Mouse (Mus musculus): ENCODE data around the gene Cacng8. TPM values are rescaled to one million over a fixed set of nuclear protein-coding genes. Genes with fewer than 3 reads are reported as not detected.

The Cacng8 gene
- polyA plus RNA-seq, 1 experiment from 2014 or later, result 0.67 TPM

DNA sequence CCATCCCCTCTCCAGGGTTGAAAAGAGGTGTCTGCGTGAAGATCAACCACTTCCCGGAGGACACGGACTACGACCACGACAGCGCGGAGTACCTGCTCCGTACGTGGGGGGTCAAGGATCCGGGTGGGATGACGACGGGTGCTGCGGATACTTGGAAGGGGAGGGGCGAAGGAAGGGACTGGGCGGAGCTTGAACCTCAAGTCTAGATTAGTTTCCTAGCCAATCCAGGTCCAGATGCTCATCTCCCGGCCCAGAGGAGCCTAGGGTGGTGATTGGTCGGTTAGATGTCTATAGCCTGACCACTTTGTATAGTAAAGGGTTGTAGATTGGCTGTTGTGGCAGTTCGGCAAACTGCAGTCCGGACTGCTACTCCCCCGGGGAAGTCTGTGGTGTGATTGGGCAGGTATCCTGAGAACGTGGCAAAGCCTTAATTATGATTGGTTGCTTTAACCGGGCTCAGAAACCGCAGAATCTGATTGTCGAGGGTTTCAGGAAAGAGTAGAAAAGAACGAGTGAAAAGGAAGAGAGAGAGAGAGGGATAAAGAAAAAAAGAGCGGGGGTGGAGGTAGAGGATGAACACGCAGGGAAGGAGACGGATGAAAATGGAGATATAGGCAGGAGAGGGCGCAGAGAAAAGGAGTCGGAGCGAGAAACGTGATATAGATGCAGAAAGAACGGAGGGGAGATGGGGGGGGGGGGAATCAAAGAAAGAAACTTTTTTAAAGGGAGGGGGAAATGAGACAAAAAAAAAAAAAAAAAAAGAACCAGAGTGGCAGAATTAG is 20.9 kb downstream of the Cacng8 start:
- TF ChIP-seq CTCF (IDR thresholded peaks at IDR 0.05; ENCODE audit: low read depth), result no peak
- H3K4me3 ChIP-seq (replicated peaks; ENCODE audit: low read depth, low read length), result peak overlapping the region; percentile 26
- peak; percentile 83 for DNase-seq (ENCODE audit: low spot score)
- H3K27ac ChIP-seq, result no peak overlapping the region
- peak; percentile 80 for ATAC-seq (replicated peaks; ENCODE audit: low FRiP score, low read depth)
- no peaks in the 10 kb centered on the region for H3K9me3 ChIP-seq (replicated peaks; ENCODE audit: low read length)
- H3K4me1 ChIP-seq (replicated peaks; ENCODE audit: insufficient read depth, low read length), result 0 out of 2 replicates have a peak, but pooled peaks cover 6% of the 10 kb centered on the region
- WGBS, result under 1% methylated on average over 33 of the region's 33 CpGs
- H3K9ac ChIP-seq (ENCODE audit: low read depth, low read length), result no peak overlapping the region
- H3K27me3 ChIP-seq (ENCODE audit: insufficient read depth, low read length), result peaks cover 50% of the 10 kb centered on the region
- H3K4me2 ChIP-seq (ENCODE audit: low read length), result peak overlapping the region; percentile 53
- H3K36me3 ChIP-seq (ENCODE audit: insufficient read depth, low read length), result no peaks in the 10 kb centered on the region

DNA sequence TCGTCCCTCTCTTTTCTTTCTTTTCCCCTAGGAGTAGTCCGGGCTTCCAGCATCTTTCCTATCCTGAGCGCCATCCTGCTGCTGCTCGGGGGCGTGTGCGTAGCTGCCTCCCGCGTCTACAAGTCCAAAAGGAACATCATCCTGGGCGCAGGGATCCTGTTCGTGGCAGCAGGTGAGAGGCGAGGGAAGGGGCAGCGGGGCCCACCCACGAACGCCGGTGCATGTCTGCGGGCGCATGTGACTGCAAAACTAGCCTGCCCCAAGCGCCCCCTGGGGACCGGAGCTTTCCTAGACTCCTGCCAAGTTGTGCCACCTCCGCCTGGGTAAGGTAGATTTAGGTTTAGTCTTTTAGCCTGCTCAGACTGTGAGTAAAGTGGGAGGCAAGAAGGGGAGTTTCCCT is 21.6 kb downstream of the Cacng8 start:
- Histone ChIP-seq H3K9me3 (replicated peaks; ENCODE audit: low read length) (no peaks in the 10 kb centered on the region), H3K9ac (ENCODE audit: low read depth, low read length) (0 out of 2 replicates have a peak overlapping the region, but pooled peaks have one; percentile 13), H3K4me1 (replicated peaks; ENCODE audit: insufficient read depth, low read length) (0 out of 2 replicates have a peak, but pooled peaks cover 6% of the 10 kb centered on the region), H3K36me3 (ENCODE audit: insufficient read depth, low read length) (no peaks in the 10 kb centered on the region), H3K4me2 (ENCODE audit: low read length) (peak overlapping the region; percentile 53), H3K27me3 (ENCODE audit: insufficient read depth, low read length) (peaks cover 57% of the 10 kb centered on the region), H3K27ac (no peak overlapping the region), H3K4me3 (replicated peaks; ENCODE audit: low read depth, low read length) (peak overlapping the region; percentile 26)
- no peak for ATAC-seq (replicated peaks; ENCODE audit: low FRiP score, low read depth)
- WGBS, result 1% methylated on average over 19 of the region's 20 CpGs
- peak; percentile 21 for DNase-seq (ENCODE audit: low spot score)
- TF ChIP-seq CTCF (IDR thresholded peaks at IDR 0.05; ENCODE audit: low read depth), result peak; percentile 41

DNA sequence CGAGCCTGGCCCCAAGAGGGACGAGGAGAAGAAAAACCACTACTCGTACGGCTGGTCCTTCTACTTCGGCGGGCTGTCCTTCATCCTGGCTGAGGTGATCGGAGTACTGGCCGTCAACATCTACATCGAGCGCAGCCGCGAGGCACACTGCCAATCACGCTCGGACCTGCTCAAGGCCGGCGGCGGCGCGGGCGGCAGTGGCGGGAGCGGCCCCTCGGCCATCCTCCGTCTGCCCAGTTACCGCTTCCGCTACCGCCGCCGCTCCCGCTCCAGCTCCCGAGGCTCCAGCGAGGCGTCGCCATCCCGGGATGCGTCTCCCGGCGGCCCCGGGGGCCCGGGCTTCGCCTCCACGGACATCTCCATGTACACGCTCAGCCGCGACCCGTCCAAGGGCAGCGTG is 24.4 kb downstream of the Cacng8 start:
- Histone ChIP-seq H3K36me3 (ENCODE audit: insufficient read depth, low read length) (no peaks in the 10 kb centered on the region), H3K4me3 (replicated peaks; ENCODE audit: low read depth, low read length) (peak overlapping the region; percentile 55), H3K27ac (no peak overlapping the region), H3K9ac (ENCODE audit: low read depth, low read length) (peak overlapping the region; percentile 53), H3K9me3 (replicated peaks; ENCODE audit: low read length) (no peaks in the 10 kb centered on the region), H3K4me2 (ENCODE audit: low read length) (peak overlapping the region; percentile 98), H3K4me1 (replicated peaks; ENCODE audit: insufficient read depth, low read length) (0 out of 2 replicates have a peak, but pooled peaks cover 6% of the 10 kb centered on the region), H3K27me3 (ENCODE audit: insufficient read depth, low read length) (peaks cover 55% of the 10 kb centered on the region)
- no peak for TF ChIP-seq CTCF (IDR thresholded peaks at IDR 0.05; ENCODE audit: low read depth)
- WGBS, result under 1% methylated on average over 42 of the region's 47 CpGs
- ATAC-seq (replicated peaks; ENCODE audit: low FRiP score, low read depth) (no peak), DNase-seq (ENCODE audit: low spot score) (peak; percentile 46)

DNA sequence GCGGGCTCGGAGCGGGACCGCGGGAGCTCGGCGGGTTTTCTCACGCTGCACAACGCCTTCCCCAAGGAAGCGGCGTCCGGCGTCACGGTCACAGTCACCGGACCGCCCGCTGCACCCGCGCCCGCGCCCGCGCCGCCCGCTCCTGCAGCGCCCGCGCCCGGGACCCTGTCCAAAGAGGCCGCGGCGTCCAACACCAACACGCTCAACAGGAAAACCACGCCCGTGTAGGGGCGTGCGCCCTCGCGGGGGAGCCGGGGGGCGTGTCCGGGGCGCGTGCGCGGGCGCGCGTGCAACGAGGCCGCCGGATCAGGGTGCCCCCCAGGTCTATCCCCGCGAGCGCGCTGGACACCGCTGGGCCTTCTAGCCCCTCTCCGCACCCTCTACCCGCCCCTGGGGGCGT is 24.9 kb downstream of the Cacng8 start:
- Histone ChIP-seq H3K27ac (no peak overlapping the region), H3K4me2 (ENCODE audit: low read length) (peak overlapping the region; percentile 98), H3K36me3 (ENCODE audit: insufficient read depth, low read length) (no peaks in the 10 kb centered on the region), H3K4me3 (replicated peaks; ENCODE audit: low read depth, low read length) (peak overlapping the region; percentile 55), H3K9me3 (replicated peaks; ENCODE audit: low read length) (no peaks in the 10 kb centered on the region), H3K27me3 (ENCODE audit: insufficient read depth, low read length) (peaks cover 60% of the 10 kb centered on the region), H3K4me1 (replicated peaks; ENCODE audit: insufficient read depth, low read length) (0 out of 2 replicates have a peak, but pooled peaks cover 6% of the 10 kb centered on the region), H3K9ac (ENCODE audit: low read depth, low read length) (peak overlapping the region; percentile 53)
- DNase-seq (ENCODE audit: low spot score) (peak; percentile 32), ATAC-seq (replicated peaks; ENCODE audit: low FRiP score, low read depth) (no peak)
- no peak for TF ChIP-seq CTCF (IDR thresholded peaks at IDR 0.05; ENCODE audit: low read depth)
- 2% methylated on average over 21 of the region's 60 CpGs for WGBS

GRCm38 (mm10) chr7:3419941-3420340 is 29.5 kb downstream of the Cacng8 start:
- H3K9me3 ChIP-seq (replicated peaks; ENCODE audit: low read length), result no peaks in the 10 kb centered on the region
- H3K4me2 ChIP-seq (ENCODE audit: low read length), result no peak overlapping the region
- H3K9ac ChIP-seq (ENCODE audit: low read depth, low read length), result no peak overlapping the region
- WGBS, result 35% methylated on average over 6 of the region's 6 CpGs
- H3K27me3 ChIP-seq (ENCODE audit: insufficient read depth, low read length), result peaks cover 51% of the 10 kb centered on the region
- no peak overlapping the region for H3K27ac ChIP-seq
- H3K4me3 ChIP-seq (replicated peaks; ENCODE audit: low read depth, low read length), result no peak overlapping the region
- no peak for TF ChIP-seq CTCF (IDR thresholded peaks at IDR 0.05; ENCODE audit: low read depth)
- H3K4me1 ChIP-seq (replicated peaks; ENCODE audit: insufficient read depth, low read length), result peaks cover 6% of the 10 kb centered on the region; the same call in 1 of the 2 replicates
- DNase-seq (ENCODE audit: low spot score), result no peak
- no peaks in the 10 kb centered on the region for H3K36me3 ChIP-seq (ENCODE audit: insufficient read depth, low read length)
- no peak for ATAC-seq (replicated peaks; ENCODE audit: low FRiP score, low read depth)

DNA sequence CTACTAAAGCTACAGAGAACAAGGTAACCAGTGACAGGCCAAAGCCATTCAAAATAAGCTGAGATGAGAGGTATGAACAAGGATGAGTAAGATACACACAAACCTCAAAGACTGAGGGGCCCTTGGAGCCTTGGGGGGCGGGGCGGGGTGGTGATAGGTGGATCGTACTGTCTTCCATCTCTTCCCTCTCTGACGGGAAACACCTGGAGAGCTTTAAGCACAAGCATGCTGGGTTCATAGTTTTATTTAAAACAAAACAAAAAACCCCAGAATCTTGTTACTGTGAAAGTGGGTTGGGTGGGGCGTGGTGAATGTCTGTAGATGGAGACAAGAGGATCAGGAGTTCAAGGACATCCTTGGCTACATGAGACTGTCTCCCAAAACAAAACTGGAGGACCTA is 30.0 kb downstream of the Cacng8 start:
- no peak for DNase-seq (ENCODE audit: low spot score)
- TF ChIP-seq CTCF (IDR thresholded peaks at IDR 0.05; ENCODE audit: low read depth), result no peak
- Histone ChIP-seq H3K36me3 (ENCODE audit: insufficient read depth, low read length) (no peaks in the 10 kb centered on the region), H3K27me3 (ENCODE audit: insufficient read depth, low read length) (peaks cover 51% of the 10 kb centered on the region), H3K27ac (no peak overlapping the region), H3K9me3 (replicated peaks; ENCODE audit: low read length) (no peaks in the 10 kb centered on the region), H3K4me2 (ENCODE audit: low read length) (no peak overlapping the region), H3K4me3 (replicated peaks; ENCODE audit: low read depth, low read length) (no peak overlapping the region), H3K4me1 (replicated peaks; ENCODE audit: insufficient read depth, low read length) (peaks cover 5% of the 10 kb centered on the region; the same call in 1 of the 2 replicates), H3K9ac (ENCODE audit: low read depth, low read length) (no peak overlapping the region)
- WGBS, result 46% methylated on average over 5 of the region's 5 CpGs
- ATAC-seq (replicated peaks; ENCODE audit: low FRiP score, low read depth), result no peak
